Comparison of ENCODE assay signal across 8 mouse cellular contexts in genomic region chr11:117994250-117995057, GRCm38 (mm10). TPM values are rescaled to one million over a fixed set of nuclear protein-coding genes. Genes with fewer than 3 reads are reported as not detected.
DNase-seq lines count a peak whose midpoint lies in the region; ATAC-seq and TF ChIP-seq lines count a peak whose summit lies in the region.

No protein-coding gene starts in this region.

- no peak for TF ChIP-seq POLR2A in ES-Bruce4 (IDR thresholded peaks at IDR 0.05; ENCODE audit: insufficient read depth, low read length)

- H3K4me2 ChIP-seq in hindbrain, embryonic 16.5 days (ENCODE audit: low read length) = no peak overlapping the region
- no peak overlapping the region for H3K4me2 ChIP-seq in hindbrain, embryonic 11.5 days (replicated peaks; ENCODE audit: low read depth, low read length)
- 0 out of 2 replicates have a peak overlapping the region, but pooled peaks have one; percentile 38 for H3K4me2 ChIP-seq in heart, postnatal 0 days (ENCODE audit: low read depth, low read length)
- no peak overlapping the region for H3K4me2 ChIP-seq in liver, embryonic 16.5 days (ENCODE audit: low read depth, low read length)

- TF ChIP-seq EP300 in ES-Bruce4 (IDR thresholded peaks at IDR 0.05; ENCODE audit: insufficient read depth, low read depth, low read length) = no peak
- TF ChIP-seq EP300 in heart, postnatal 0 days (IDR thresholded peaks at IDR 0.05; ENCODE audit: low read depth) = no peak

- H3K4me3 ChIP-seq in hindbrain, embryonic 16.5 days (ENCODE audit: low read length) = no peak overlapping the region
- no peak overlapping the region for H3K4me3 ChIP-seq in hindbrain, embryonic 11.5 days (ENCODE audit: low read depth, low read length)
- H3K4me3 ChIP-seq in ES-Bruce4 (ENCODE audit: low read depth, low read length) = no peak overlapping the region
- H3K4me3 ChIP-seq in heart, postnatal 0 days (ENCODE audit: low read depth, low read length) = no peak overlapping the region
- H3K4me3 ChIP-seq in liver, embryonic 16.5 days (ENCODE audit: low read depth, low read length) = no peak overlapping the region

- H3K27me3 ChIP-seq in hindbrain, embryonic 16.5 days (replicated peaks; ENCODE audit: control insufficient read depth, insufficient read depth, low read length) = no peaks in the 10 kb centered on the region
- no peaks in the 10 kb centered on the region for H3K27me3 ChIP-seq in hindbrain, embryonic 11.5 days (ENCODE audit: control insufficient read depth, insufficient read depth, low read length)
- no peaks in the 10 kb centered on the region for H3K27me3 ChIP-seq in ES-Bruce4 (ENCODE audit: control insufficient read depth, insufficient read depth, low read length, poor library complexity, severe bottlenecking)
- no peaks in the 10 kb centered on the region for H3K27me3 ChIP-seq in heart, postnatal 0 days (ENCODE audit: control insufficient read depth, insufficient read depth, low read length)
- H3K27me3 ChIP-seq in liver, embryonic 16.5 days (ENCODE audit: control insufficient read depth, insufficient read depth, low read depth, low read length) = no peaks in the 10 kb centered on the region

- ATAC-seq in hindbrain, embryonic 16.5 days = no peak
- ATAC-seq in hindbrain, embryonic 11.5 days (ENCODE audit: low FRiP score) = no peak
- peak; percentile 61; the same call in 1 of the 2 replicates for ATAC-seq in heart, postnatal 0 days (ENCODE audit: insufficient read depth, low read depth)
- ATAC-seq in liver, embryonic 16.5 days (ENCODE audit: low read depth) = no peak

- TF ChIP-seq CTCF in ES-Bruce4 (IDR thresholded peaks at IDR 0.05; ENCODE audit: low read depth, low read length) = no peak
- no peak for TF ChIP-seq CTCF in heart, postnatal 0 days (IDR thresholded peaks at IDR 0.05; ENCODE audit: low read depth)

- DNase-seq in hindbrain, embryonic 11.5 days (ENCODE audit: low spot score) = no peak
- DNase-seq in heart, postnatal 0 days (ENCODE audit: low spot score) = peak; percentile 77
- no peak for DNase-seq in adrenal gland, postnatal 25 days
- DNase-seq in embryo, embryonic 10 days (ENCODE audit: low spot score) = no peak
- DNase-seq in ovary, postnatal 14 days (ENCODE audit: low spot score) = no peak

- peak overlapping the region; percentile 9; the same call in 1 of the 2 replicates for H3K9ac ChIP-seq in hindbrain, embryonic 16.5 days (ENCODE audit: low read depth, low read length)
- no peak overlapping the region for H3K9ac ChIP-seq in hindbrain, embryonic 11.5 days (ENCODE audit: low read depth, low read length)
- H3K9ac ChIP-seq in ES-Bruce4 (ENCODE audit: low read depth, poor library complexity, severe bottlenecking) = no peak overlapping the region
- H3K9ac ChIP-seq in heart, postnatal 0 days (replicated peaks; ENCODE audit: low read depth, low read length) = peak overlapping the region; percentile 52; the same call in 1 of the 2 replicates
- H3K9ac ChIP-seq in liver, embryonic 16.5 days (ENCODE audit: low read depth, low read length) = no peak overlapping the region

- 0 out of 2 replicates have a peak overlapping the region, but pooled peaks have one; percentile 39 for H3K27ac ChIP-seq in hindbrain, embryonic 16.5 days (ENCODE audit: low read depth, low read length)
- no peak overlapping the region for H3K27ac ChIP-seq in hindbrain, embryonic 11.5 days (ENCODE audit: low read depth, low read length)
- peak overlapping the region; percentile 70; the same call in 1 of the 2 replicates for H3K27ac ChIP-seq in ES-Bruce4 (ENCODE audit: insufficient read depth, low read length)
- peak overlapping the region; percentile 74 for H3K27ac ChIP-seq in heart, postnatal 0 days (ENCODE audit: low read depth)
- peak overlapping the region; percentile 10 for H3K27ac ChIP-seq in liver, embryonic 16.5 days (ENCODE audit: low read length)

- WGBS in hindbrain, embryonic 16.5 days = 67% methylated on average over 9 of the region's 9 CpGs
- WGBS in hindbrain, embryonic 11.5 days = 81% methylated on average over 9 of the region's 9 CpGs
- WGBS in heart, postnatal 0 days = 37% methylated on average over 9 of the region's 9 CpGs
- 45% methylated on average over 9 of the region's 9 CpGs for whole genome bisulfite sequencing in liver, embryonic 16.5 days (ENCODE audit: insufficient replicate concordance)

- H3K9me3 ChIP-seq in hindbrain, embryonic 16.5 days (ENCODE audit: control insufficient read depth, low read length) = no peaks in the 10 kb centered on the region
- no peaks in the 10 kb centered on the region for H3K9me3 ChIP-seq in hindbrain, embryonic 11.5 days (ENCODE audit: control insufficient read depth, low read length)
- H3K9me3 ChIP-seq in ES-Bruce4 (replicated peaks; ENCODE audit: control insufficient read depth, insufficient read depth, low read length, poor library complexity, severe bottlenecking) = no peaks in the 10 kb centered on the region
- H3K9me3 ChIP-seq in heart, postnatal 0 days (replicated peaks; ENCODE audit: control insufficient read depth, low read length) = no peaks in the 10 kb centered on the region
- no peaks in the 10 kb centered on the region for H3K9me3 ChIP-seq in liver, embryonic 16.5 days (replicated peaks; ENCODE audit: control insufficient read depth, low read length)

- no peaks in the 10 kb centered on the region for H3K36me3 ChIP-seq in hindbrain, embryonic 16.5 days (ENCODE audit: control insufficient read depth, insufficient read depth, low read length)
- no peaks in the 10 kb centered on the region for H3K36me3 ChIP-seq in hindbrain, embryonic 11.5 days (ENCODE audit: control insufficient read depth, insufficient read depth, low read length)
- peaks cover 4% of the 10 kb centered on the region; the same call in 1 of the 2 replicates for H3K36me3 ChIP-seq in ES-Bruce4 (ENCODE audit: control insufficient read depth, insufficient read depth, low read length, poor library complexity, severe bottlenecking)
- no peaks in the 10 kb centered on the region for H3K36me3 ChIP-seq in heart, postnatal 0 days (replicated peaks; ENCODE audit: control insufficient read depth, insufficient read depth, low read length)
- H3K36me3 ChIP-seq in liver, embryonic 16.5 days (ENCODE audit: control insufficient read depth, insufficient read depth) = no peaks in the 10 kb centered on the region

- peaks cover 34% of the 10 kb centered on the region for H3K4me1 ChIP-seq in hindbrain, embryonic 16.5 days (ENCODE audit: control insufficient read depth, insufficient read depth, low read depth, low read length)
- 0 out of 2 replicates have a peak, but pooled peaks cover 2% of the 10 kb centered on the region for H3K4me1 ChIP-seq in hindbrain, embryonic 11.5 days (replicated peaks; ENCODE audit: control insufficient read depth, insufficient read depth, low read length)
- peaks cover 14% of the 10 kb centered on the region for H3K4me1 ChIP-seq in ES-Bruce4 (ENCODE audit: control insufficient read depth, insufficient read depth, low read length)
- peaks cover 48% of the 10 kb centered on the region for H3K4me1 ChIP-seq in heart, postnatal 0 days (ENCODE audit: control insufficient read depth, insufficient read depth)
- H3K4me1 ChIP-seq in liver, embryonic 16.5 days (ENCODE audit: control insufficient read depth, low read depth, low read length) = peaks cover 54% of the 10 kb centered on the region

RNA-seq across cellular contexts. Expression of gene Pgs1, which starts 8.4 kb away (rescaled TPM):
- 67.3 and 68.4 TPM in 2 replicates for polyA plus RNA-seq in hindbrain, embryonic 16.5 days (2015; fragmentation: Nextera tagmentation; extraction: Ambion mirVana)
- polyA plus RNA-seq in hindbrain, embryonic 11.5 days (2014; fragmentation: Nextera tagmentation; extraction: Ambion mirVana) = 38.6 and 39.1 TPM in 2 replicates
- polyA plus RNA-seq in ES-Bruce4 (2011; ENCODE audit: insufficient read depth, insufficient read length, low read depth, missing spikeins) = 31.5 and 35.5 TPM in 2 replicates
- 27.2 and 33.0 TPM in 2 replicates for total RNA-seq in heart, postnatal 0 days (2014; rRNA removed; ENCODE audit: low replicate concordance)
- polyA plus RNA-seq in heart, postnatal 0 days (2015; fragmentation: Nextera tagmentation; extraction: Ambion mirVana) = 20.3 and 21.8 TPM in 2 replicates
- 13.5 and 13.7 TPM in 2 replicates for polyA plus RNA-seq in liver, embryonic 16.5 days (2015; fragmentation: Nextera tagmentation; extraction: Ambion mirVana)
- total RNA-seq in adrenal gland, postnatal 25 days (2021) = 58.9 and 60.0 TPM in 2 replicates

RNA-seq across cellular contexts. Expression of gene Socs3, which starts 24.6 kb away (rescaled TPM):
- polyA plus RNA-seq in hindbrain, embryonic 16.5 days (2015; fragmentation: Nextera tagmentation; extraction: Ambion mirVana) = 7.5 and 8.9 TPM in 2 replicates
- polyA plus RNA-seq in hindbrain, embryonic 11.5 days (2014; fragmentation: Nextera tagmentation; extraction: Ambion mirVana) = 3.4 and 5.6 TPM in 2 replicates
- 53.8 and 61.5 TPM in 2 replicates for polyA plus RNA-seq in ES-Bruce4 (2011; ENCODE audit: insufficient read depth, insufficient read length, low read depth, missing spikeins)
- 5.7 and 13.1 TPM in 2 replicates for total RNA-seq in heart, postnatal 0 days (2014; rRNA removed; ENCODE audit: low replicate concordance)
- polyA plus RNA-seq in heart, postnatal 0 days (2015; fragmentation: Nextera tagmentation; extraction: Ambion mirVana) = 4.0 and 5.1 TPM in 2 replicates
- polyA plus RNA-seq in liver, embryonic 16.5 days (2015; fragmentation: Nextera tagmentation; extraction: Ambion mirVana) = 6.1 and 6.7 TPM in 2 replicates
- 8.8 and 9.0 TPM in 2 replicates for total RNA-seq in adrenal gland, postnatal 25 days (2021)

Comparison
In these comparisons a context has a peak if more than half of its experiments do, and no peak if none do; other contexts are left out.
1. H3K9ac ChIP-seq: peak in hindbrain, embryonic 16.5 days (single experiment) and heart, postnatal 0 days (single experiment); none in hindbrain, embryonic 11.5 days (single experiment), ES-Bruce4 (single experiment) and liver, embryonic 16.5 days (single experiment).